In genomic region chr10:128674469-128675008, GRCm38 (mm10) we compare ENCODE assay signal across 7 mouse cellular contexts. TPM values are rescaled to one million over a fixed set of nuclear protein-coding genes. Genes with fewer than 3 reads are reported as not detected.
DNase-seq lines count a peak whose midpoint lies in the region; ATAC-seq and TF ChIP-seq lines count a peak whose summit lies in the region.

No protein-coding gene starts in this region.

- peak overlapping the region; percentile 42 for H3K4me3 ChIP-seq in C2C12 (ENCODE audit: insufficient read depth, poor library complexity, severe bottlenecking)
- peak overlapping the region; percentile 81 for H3K4me3 ChIP-seq in E14TG2a.4 (replicated peaks; ENCODE audit: low read length)
- H3K4me3 ChIP-seq in embryonic facial prominence, embryonic 11.5 days (ENCODE audit: low read depth, low read length): peak overlapping the region; percentile 58
- peak overlapping the region; percentile 58 for H3K4me3 ChIP-seq in hindbrain, embryonic 13.5 days
- H3K4me3 ChIP-seq in liver, embryonic 16.5 days (ENCODE audit: low read depth, low read length): peak overlapping the region; percentile 82
- H3K4me3 ChIP-seq in neural tube, embryonic 15.5 days (replicated peaks): peak overlapping the region; percentile 71

- no peak for ATAC-seq in embryonic facial prominence, embryonic 11.5 days (replicated peaks; ENCODE audit: insufficient number of reproducible peaks, low FRiP score, low TSS enrichment, low read depth)
- ATAC-seq in hindbrain, embryonic 13.5 days (ENCODE audit: low FRiP score): peak; percentile 9; the same call in 1 of the 2 replicates
- ATAC-seq in liver, embryonic 16.5 days (ENCODE audit: low read depth): no peak
- ATAC-seq in neural tube, embryonic 15.5 days (ENCODE audit: low FRiP score): peak; percentile 13; the same call in 1 of the 2 replicates

- peak overlapping the region; percentile 64; the same call in 1 of the 2 replicates for H3K9ac ChIP-seq in embryonic facial prominence, embryonic 11.5 days (replicated peaks; ENCODE audit: low read length)
- peak overlapping the region; percentile 78; the same call in 1 of the 2 replicates for H3K9ac ChIP-seq in hindbrain, embryonic 13.5 days
- peak overlapping the region; percentile 74 for H3K9ac ChIP-seq in liver, embryonic 16.5 days (ENCODE audit: low read depth, low read length)
- peak overlapping the region; percentile 65 for H3K9ac ChIP-seq in neural tube, embryonic 15.5 days (replicated peaks)

- H3K27ac ChIP-seq in embryonic facial prominence, embryonic 11.5 days (replicated peaks; ENCODE audit: low read depth, low read length): no peak overlapping the region
- H3K27ac ChIP-seq in hindbrain, embryonic 13.5 days: peak overlapping the region; percentile 68
- peak overlapping the region; percentile 16; the same call in 1 of the 2 replicates for H3K27ac ChIP-seq in liver, embryonic 16.5 days (ENCODE audit: low read length)
- peak overlapping the region; percentile 80 for H3K27ac ChIP-seq in neural tube, embryonic 15.5 days (replicated peaks)

- peak; percentile 71 for DNase-seq in embryonic facial prominence, embryonic 11.5 days (ENCODE audit: low spot score)
- DNase-seq in right cerebral cortex, postnatal 25 days: no peak

- H3K9me3 ChIP-seq in E14TG2a.4 (ENCODE audit: low read length): no peaks in the 10 kb centered on the region
- H3K9me3 ChIP-seq in embryonic facial prominence, embryonic 11.5 days (replicated peaks; ENCODE audit: control insufficient read depth, low read length): no peaks in the 10 kb centered on the region
- H3K9me3 ChIP-seq in hindbrain, embryonic 13.5 days: no peaks in the 10 kb centered on the region
- no peaks in the 10 kb centered on the region for H3K9me3 ChIP-seq in liver, embryonic 16.5 days (replicated peaks; ENCODE audit: control insufficient read depth, low read length)
- H3K9me3 ChIP-seq in neural tube, embryonic 15.5 days (replicated peaks): no peaks in the 10 kb centered on the region

- no peaks in the 10 kb centered on the region for H3K79me2 ChIP-seq in C2C12 (ENCODE audit: control insufficient read depth, insufficient read depth)

- 3% methylated on average over 9 of the region's 9 CpGs for WGBS in embryonic facial prominence, embryonic 11.5 days
- 3% methylated on average over 9 of the region's 9 CpGs for WGBS in hindbrain, embryonic 13.5 days
- under 1% methylated on average over 9 of the region's 9 CpGs for WGBS in liver, embryonic 16.5 days (ENCODE audit: insufficient replicate concordance)
- WGBS in neural tube, embryonic 15.5 days: 5% methylated on average over 9 of the region's 9 CpGs

- H3K4me2 ChIP-seq in embryonic facial prominence, embryonic 11.5 days (ENCODE audit: low read depth, low read length): peak overlapping the region; percentile 89
- peak overlapping the region; percentile 86 for H3K4me2 ChIP-seq in hindbrain, embryonic 13.5 days
- peak overlapping the region; percentile 91 for H3K4me2 ChIP-seq in liver, embryonic 16.5 days (ENCODE audit: low read depth, low read length)
- peak overlapping the region; percentile 89 for H3K4me2 ChIP-seq in neural tube, embryonic 15.5 days

- peaks cover 27% of the 10 kb centered on the region for H3K4me1 ChIP-seq in E14TG2a.4 (replicated peaks; ENCODE audit: low read depth, low read length)
- no peaks in the 10 kb centered on the region for H3K4me1 ChIP-seq in embryonic facial prominence, embryonic 11.5 days (ENCODE audit: control insufficient read depth, insufficient read depth, low read length)
- peaks cover 13% of the 10 kb centered on the region for H3K4me1 ChIP-seq in hindbrain, embryonic 13.5 days (replicated peaks)
- H3K4me1 ChIP-seq in liver, embryonic 16.5 days (ENCODE audit: control insufficient read depth, low read depth, low read length): peaks cover 11% of the 10 kb centered on the region
- H3K4me1 ChIP-seq in neural tube, embryonic 15.5 days: peaks cover 15% of the 10 kb centered on the region

- H3K36me3 ChIP-seq in C2C12 (ENCODE audit: control insufficient read depth, insufficient read depth) (peaks cover under 1% of the 10 kb centered on the region), E14TG2a.4 (ENCODE audit: insufficient read depth, low read length) (peaks cover 12% of the 10 kb centered on the region)
- no peaks in the 10 kb centered on the region for H3K36me3 ChIP-seq in embryonic facial prominence, embryonic 11.5 days (replicated peaks; ENCODE audit: control insufficient read depth, insufficient read depth, low read depth, low read length)
- H3K36me3 ChIP-seq in hindbrain, embryonic 13.5 days: peaks cover 17% of the 10 kb centered on the region
- no peaks in the 10 kb centered on the region; the same call in 1 of the 2 replicates for H3K36me3 ChIP-seq in liver, embryonic 16.5 days (ENCODE audit: control insufficient read depth, insufficient read depth)
- H3K36me3 ChIP-seq in neural tube, embryonic 15.5 days: peaks cover 12% of the 10 kb centered on the region

- TF ChIP-seq CTCF in C2C12 (IDR thresholded peaks at IDR 0.05; ENCODE audit: control insufficient read depth, insufficient read depth, insufficient read length) (no peak), E14TG2a.4 (conservative IDR thresholded peaks at IDR 0.05; ENCODE audit: low read length) (peak; percentile 61)

- H3K27me3 ChIP-seq in C2C12 (ENCODE audit: control insufficient read depth, insufficient read depth, insufficient read length) (no peaks in the 10 kb centered on the region), E14TG2a.4 (ENCODE audit: insufficient read depth, low read length) (peaks cover 34% of the 10 kb centered on the region)
- H3K27me3 ChIP-seq in embryonic facial prominence, embryonic 11.5 days (ENCODE audit: control insufficient read depth, insufficient read depth, low read length): no peaks in the 10 kb centered on the region
- peaks cover 11% of the 10 kb centered on the region for H3K27me3 ChIP-seq in hindbrain, embryonic 13.5 days
- H3K27me3 ChIP-seq in liver, embryonic 16.5 days (ENCODE audit: control insufficient read depth, insufficient read depth, low read depth, low read length): peaks cover 17% of the 10 kb centered on the region
- H3K27me3 ChIP-seq in neural tube, embryonic 15.5 days (replicated peaks): no peaks in the 10 kb centered on the region

- no peak overlapping the region for H3ac ChIP-seq in C2C12 (ENCODE audit: control insufficient read depth, insufficient read length, low read depth)

- H3K79me3 ChIP-seq in C2C12 (ENCODE audit: low read depth): no peaks in the 10 kb centered on the region

TF ChIP-seq in C2C12, 6 proteins besides CTCF, POLR2A, EP300 and RAD21:
- TF ChIP-seq MYOD1 (IDR thresholded peaks at IDR 0.05; ENCODE audit: control insufficient read depth, insufficient read length, low read depth): no peak
- TF ChIP-seq USF1 (IDR thresholded peaks at IDR 0.05; ENCODE audit: low read depth): no peak
- no peak for TF ChIP-seq MYOG (IDR thresholded peaks at IDR 0.05; ENCODE audit: control insufficient read depth, extremely low read depth, insufficient read length)
- TF ChIP-seq CEBPB (IDR thresholded peaks at IDR 0.05; ENCODE audit: low read depth): no peak
- TF ChIP-seq MAX (IDR thresholded peaks at IDR 0.05): no peak
- TF ChIP-seq FOSL1 (IDR thresholded peaks at IDR 0.05; ENCODE audit: insufficient read depth, low read length, poor library complexity, severe bottlenecking): no peak

RNA-seq across cellular contexts. Expression of gene Suox, which starts 0.7 kb away (rescaled TPM):
- polyA plus RNA-seq in C2C12 (2012; fragmentation: generic; extraction: Trizol): 9.6 TPM
- polyA plus RNA-seq in embryonic facial prominence, embryonic 11.5 days (2014; fragmentation: Nextera tagmentation; extraction: Ambion mirVana): 12.2 and 15.1 TPM in 2 replicates
- polyA plus RNA-seq in hindbrain, embryonic 13.5 days (2015; fragmentation: Nextera tagmentation; extraction: Ambion mirVana): 14.4 and 14.6 TPM in 2 replicates
- 12.5 and 12.9 TPM in 2 replicates for polyA plus RNA-seq in liver, embryonic 16.5 days (2015; fragmentation: Nextera tagmentation; extraction: Ambion mirVana)
- 15.7 and 17.0 TPM in 2 replicates for polyA plus RNA-seq in neural tube, embryonic 15.5 days (2015; fragmentation: Nextera tagmentation; extraction: Ambion mirVana)

RNA-seq across cellular contexts. Expression of gene Rab5b, which starts 21.5 kb away (rescaled TPM):
- polyA plus RNA-seq in C2C12 (2012; fragmentation: generic; extraction: Trizol): 27.0 TPM
- 71.6 and 74.3 TPM in 2 replicates for polyA plus RNA-seq in embryonic facial prominence, embryonic 11.5 days (2014; fragmentation: Nextera tagmentation; extraction: Ambion mirVana)
- polyA plus RNA-seq in hindbrain, embryonic 13.5 days (2015; fragmentation: Nextera tagmentation; extraction: Ambion mirVana): 99.1 and 101 TPM in 2 replicates
- 36.6 and 38.6 TPM in 2 replicates for polyA plus RNA-seq in liver, embryonic 16.5 days (2015; fragmentation: Nextera tagmentation; extraction: Ambion mirVana)
- polyA plus RNA-seq in neural tube, embryonic 15.5 days (2015; fragmentation: Nextera tagmentation; extraction: Ambion mirVana): 103 and 108 TPM in 2 replicates

RNA-seq across cellular contexts. Expression of gene Ikzf4, which starts 28.7 kb away (rescaled TPM):
- 0.05 TPM for polyA plus RNA-seq in C2C12 (2012; fragmentation: generic; extraction: Trizol)
- polyA plus RNA-seq in embryonic facial prominence, embryonic 11.5 days (2014; fragmentation: Nextera tagmentation; extraction: Ambion mirVana): 3.5 and 4.9 TPM in 2 replicates
- 14.6 and 15.2 TPM in 2 replicates for polyA plus RNA-seq in hindbrain, embryonic 13.5 days (2015; fragmentation: Nextera tagmentation; extraction: Ambion mirVana)
- polyA plus RNA-seq in liver, embryonic 16.5 days (2015; fragmentation: Nextera tagmentation; extraction: Ambion mirVana): 0.08 and 0.15 TPM in 2 replicates
- 15.2 and 17.0 TPM in 2 replicates for polyA plus RNA-seq in neural tube, embryonic 15.5 days (2015; fragmentation: Nextera tagmentation; extraction: Ambion mirVana)

RNA-seq across cellular contexts. Expression of gene Pmel, which starts 29.5 kb away (rescaled TPM):
- 0.16 TPM for polyA plus RNA-seq in C2C12 (2012; fragmentation: generic; extraction: Trizol)
- polyA plus RNA-seq in embryonic facial prominence, embryonic 11.5 days (2014; fragmentation: Nextera tagmentation; extraction: Ambion mirVana): 28.7 and 68.1 TPM in 2 replicates
- 0.32 and 0.70 TPM in 2 replicates for polyA plus RNA-seq in hindbrain, embryonic 13.5 days (2015; fragmentation: Nextera tagmentation; extraction: Ambion mirVana)
- 0.43 and 0.59 TPM in 2 replicates for polyA plus RNA-seq in liver, embryonic 16.5 days (2015; fragmentation: Nextera tagmentation; extraction: Ambion mirVana)
- 0.49 and 1.1 TPM in 2 replicates for polyA plus RNA-seq in neural tube, embryonic 15.5 days (2015; fragmentation: Nextera tagmentation; extraction: Ambion mirVana)

RNA-seq across cellular contexts. Expression of gene Cdk2, which starts 30.3 kb away (rescaled TPM):
- 34.7 TPM for polyA plus RNA-seq in C2C12 (2012; fragmentation: generic; extraction: Trizol)
- polyA plus RNA-seq in embryonic facial prominence, embryonic 11.5 days (2014; fragmentation: Nextera tagmentation; extraction: Ambion mirVana): 135 and 146 TPM in 2 replicates
- 26.0 and 26.7 TPM in 2 replicates for polyA plus RNA-seq in hindbrain, embryonic 13.5 days (2015; fragmentation: Nextera tagmentation; extraction: Ambion mirVana)
- 50.8 and 53.8 TPM in 2 replicates for polyA plus RNA-seq in liver, embryonic 16.5 days (2015; fragmentation: Nextera tagmentation; extraction: Ambion mirVana)
- polyA plus RNA-seq in neural tube, embryonic 15.5 days (2015; fragmentation: Nextera tagmentation; extraction: Ambion mirVana): 16.1 and 33.7 TPM in 2 replicates

Comparison
In these comparisons a context has a peak if more than half of its experiments do, and no peak if none do; other contexts are left out.
1. ATAC-seq: peak in hindbrain, embryonic 13.5 days (single experiment) and neural tube, embryonic 15.5 days (single experiment); none in embryonic facial prominence, embryonic 11.5 days (single experiment) and liver, embryonic 16.5 days (single experiment).
2. Peak in every context shown above with its lines, with median percentiles within 50 percentile points of each other: H3K4me3 ChIP-seq, H3K4me2 ChIP-seq and H3K9ac ChIP-seq.